Mouse (Mus musculus) kidney, adult 10 weeks (tissue): ENCODE data around the gene Scgb2b18. TPM values are rescaled to one million over a fixed set of nuclear protein-coding genes. Genes with fewer than 3 reads are reported as not detected.

Experiments
- polyA plus RNA-seq: library from polyadenylated mRNA; stranded (reverse); fragments of 350-450 nt; fragmentation: Illumina TruSeq; extraction: RNeasy Lipid Tissue Mini Kit (QIAGEN cat#74804); gene quantifications from one replicate; pipeline ENCODE4 v1.2.3, GENCODE M21; 2014; ENCODE audit warnings: low read depth, low replicate concordance

Gene Scgb2b18
- not detected for polyA plus RNA-seq

DNA sequence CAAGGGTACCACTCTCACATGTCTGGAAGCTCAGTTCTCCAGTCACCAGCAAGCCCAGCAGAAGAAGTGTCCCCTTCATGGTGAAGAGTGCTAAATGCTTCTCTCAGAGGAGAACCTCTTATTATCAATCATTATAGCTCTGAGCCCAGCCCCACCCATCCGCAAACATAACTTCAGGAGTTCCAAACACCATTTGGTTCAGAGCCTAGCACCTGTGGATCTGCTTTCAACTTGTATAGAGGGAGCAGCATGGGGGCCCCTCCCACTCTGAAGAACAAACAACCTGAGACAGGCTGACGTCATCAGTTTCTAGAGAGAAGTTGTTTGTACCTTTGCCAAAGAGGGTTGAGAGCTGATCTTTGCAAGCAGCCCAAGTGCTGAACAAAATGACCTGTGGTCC is at the start of gene Scgb2b18:
Gene Scgb2b18 (minus strand): TSS at position 101 of the 400 bp plus-strand sequence.

DNA sequence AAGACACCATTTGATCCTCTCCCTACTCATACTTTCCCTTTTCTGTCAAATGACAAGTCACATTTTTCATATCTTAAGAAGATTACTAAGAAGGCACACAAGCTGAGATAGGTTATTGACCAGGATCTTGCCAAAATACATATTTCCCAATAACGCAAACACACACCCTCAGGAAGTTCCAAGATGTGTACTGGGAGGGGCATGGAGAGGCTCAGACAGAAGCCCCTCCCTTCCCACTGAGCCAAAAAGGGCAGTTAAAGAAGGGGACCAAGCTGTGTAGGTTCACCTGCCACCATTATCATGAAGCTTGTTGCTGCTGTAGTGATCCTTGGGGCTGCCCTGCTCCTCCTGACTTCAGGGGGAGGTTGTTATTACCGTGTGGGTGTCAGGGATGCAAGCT is 11.6 kb upstream of the Scgb2b18 start, which contains the start of gene Scgb1b18:
Gene Scgb1b18 (plus strand): TSS at position 301 of the 400 bp plus-strand sequence.

Other genes with a start within 250 kb of the Scgb2b18 start
- gene Scgb2b17, start 117.3 kb downstream of the Scgb2b18 start, polyA plus RNA-seq: not detected
- gene Scgb1b17, start 110.4 kb downstream of the Scgb2b18 start, polyA plus RNA-seq: not detected
- gene Scgb1b18, start 11.7 kb upstream of the Scgb2b18 start, polyA plus RNA-seq: not detected
- gene Scgb2b19, start 106.5 kb upstream of the Scgb2b18 start, polyA plus RNA-seq: not detected
- gene Scgb1b19, start 113.4 kb upstream of the Scgb2b18 start, polyA plus RNA-seq: not detected
- gene Scgb2b20, start 192.5 kb upstream of the Scgb2b18 start, polyA plus RNA-seq: not detected
- gene Scgb1b20, start 199.4 kb upstream of the Scgb2b18 start, polyA plus RNA-seq: not detected